Mouse (Mus musculus): ENCODE results near the gene Ush1g.
A peak's percentile ranks its signal among the peaks of the same experiment; 100 is the strongest.

Gene Ush1g

GRCm38 (mm10) chr11:115329339-115329738 lies 7.5 kb upstream of the Ush1g start:
- no peak for DNase-seq

GRCm38 (mm10) chr11:115326730-115327129 lies 4.9 kb upstream of the Ush1g start:
- no peak for DNase-seq

GRCm38 (mm10) chr11:115323354-115323753 lies 1.5 kb upstream of the Ush1g start:
- DNase-seq, result peak in 1 of 2 experiments; percentile 39

GRCm38 (mm10) chr11:115319704-115320383 lies 2.0 kb downstream of the Ush1g start:
- peak; percentile 79 to 87 for DNase-seq

GRCm38 (mm10) chr11:115318245-115319027 lies 3.4 kb downstream of the Ush1g start:
- DNase-seq, result peak in 1 of 2 experiments; percentile 50

GRCm38 (mm10) chr11:115317204-115317603 lies 4.6 kb downstream of the Ush1g start:
- DNase-seq, result no peak

GRCm38 (mm10) chr11:115314249-115314648 lies 7.6 kb downstream of the Ush1g start:
- peak; percentile 38 to 58 for DNase-seq

GRCm38 (mm10) chr11:115308781-115309180 lies 13.1 kb downstream of the Ush1g start:
- no peak for DNase-seq

GRCm38 (mm10) chr11:115306863-115307262 lies 15.0 kb downstream of the Ush1g start, which contains the start of gene Otop2:
TSS of gene Otop2 (plus strand) at chr11:115307163.
- DNase-seq, result no peak

GRCm38 (mm10) chr11:115303167-115303566 lies 18.7 kb downstream of the Ush1g start:
- no peak for DNase-seq

- DNase-seq, result no peak
Measured at GRCm38 (mm10) chr11:115301351-115301750, 20.5 kb downstream of the Ush1g start.

GRCm38 (mm10) chr11:115300745-115301144 lies 21.1 kb downstream of the Ush1g start:
- no peak for DNase-seq

GRCm38 (mm10) chr11:115298160-115298559 lies 23.7 kb downstream of the Ush1g start:
- DNase-seq, result no peak

- peak; percentile 84 to 85 for DNase-seq
Measured at GRCm38 (mm10) chr11:115297214-115297826, 24.5 kb downstream of the Ush1g start, which contains the start of gene Fads6. TSS of gene Fads6 (minus strand) at chr11:115297663.

GRCm38 (mm10) chr11:115296471-115297210 lies 25.2 kb downstream of the Ush1g start:
- DNase-seq, result peak; percentile 60 to 67

GRCm38 (mm10) chr11:115295939-115296338 lies 25.9 kb downstream of the Ush1g start:
- DNase-seq, result no peak

- DNase-seq, result no peak
Measured at GRCm38 (mm10) chr11:115292631-115293375, 29.0 kb downstream of the Ush1g start.

- no peak for DNase-seq
Measured at GRCm38 (mm10) chr11:115291503-115291902, 30.3 kb downstream of the Ush1g start.

- DNase-seq, result no peak
Measured at GRCm38 (mm10) chr11:115290919-115291318, 30.9 kb downstream of the Ush1g start.

GRCm38 (mm10) chr11:115290314-115290713 lies 31.5 kb downstream of the Ush1g start:
- DNase-seq, result no peak

GRCm38 (mm10) chr11:115289885-115290284 lies 32.0 kb downstream of the Ush1g start:
- DNase-seq, result peak; percentile 39 to 48

- DNase-seq, result no peak
Measured at GRCm38 (mm10) chr11:115288305-115288704, 33.5 kb downstream of the Ush1g start.

All from cerebellum, postnatal 10 days (tissue).